Mouse (Mus musculus): ENCODE data around the gene Srd5a2.
"Not testable (repeated sequence)": the region's sequence is repeated elsewhere in the genome, so short reads cannot be mapped to it uniquely, and the experiment has no call there.

The Srd5a2 gene

DNA sequence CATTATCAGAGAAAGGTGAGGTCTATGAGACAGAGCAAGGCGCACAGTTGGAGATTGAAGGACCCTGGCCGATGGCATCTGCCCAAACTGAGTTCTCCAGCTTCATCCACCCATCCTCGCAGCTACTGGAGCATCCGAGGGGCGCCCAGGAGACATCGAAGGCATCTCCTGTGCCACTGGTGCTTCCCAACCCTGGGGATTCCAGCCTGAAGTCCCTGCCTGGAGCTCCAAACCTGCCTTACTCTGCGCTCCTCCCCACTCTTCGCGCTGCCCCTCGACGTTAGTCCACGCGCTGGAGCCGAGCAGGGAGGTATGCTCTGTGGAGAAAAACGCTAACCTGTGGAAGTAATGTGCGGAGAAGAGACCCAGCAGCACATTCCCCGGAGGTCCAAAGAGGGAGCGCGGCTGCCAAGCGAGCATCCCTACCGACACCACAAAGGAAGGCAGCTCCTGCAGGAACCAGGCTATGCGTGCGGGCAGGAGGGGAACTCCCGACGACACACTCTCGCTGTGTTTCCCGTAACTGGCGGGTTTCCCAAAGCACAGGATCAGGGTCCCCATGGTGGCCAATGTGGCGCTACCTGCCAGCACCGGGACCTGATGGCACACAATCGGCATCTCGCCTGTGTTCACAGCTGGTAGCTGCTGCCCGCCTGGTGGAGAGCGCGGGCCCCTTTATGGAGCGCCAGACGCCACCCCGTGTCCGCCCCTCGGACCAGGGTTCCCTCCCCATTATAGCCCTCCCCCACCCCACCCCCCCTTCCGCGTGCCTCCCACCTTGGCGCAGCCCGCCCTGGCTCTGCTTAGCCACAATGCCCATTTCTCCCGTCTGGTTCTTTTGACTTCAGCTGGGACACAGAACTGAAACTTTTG lies at the start of gene Srd5a2:
Gene Srd5a2 (minus strand): TSS at position 707 of the 873 bp plus-strand sequence.
- ChIA-PET POLR2A (interaction anchor here in 1 of 4 experiments (1.3 kb wide), 1 partner anchor 10 kb away, joined by 5 read pairs; no protein-coding TSS in a partner anchor), CTCF (interaction anchor here in 3 of 4 experiments (0.5 to 3.1 kb wide), 3 partner anchors 26 to 463 kb away, joined by 4 to 10 read pairs (median 5); no protein-coding TSS in a partner anchor)

DNA sequence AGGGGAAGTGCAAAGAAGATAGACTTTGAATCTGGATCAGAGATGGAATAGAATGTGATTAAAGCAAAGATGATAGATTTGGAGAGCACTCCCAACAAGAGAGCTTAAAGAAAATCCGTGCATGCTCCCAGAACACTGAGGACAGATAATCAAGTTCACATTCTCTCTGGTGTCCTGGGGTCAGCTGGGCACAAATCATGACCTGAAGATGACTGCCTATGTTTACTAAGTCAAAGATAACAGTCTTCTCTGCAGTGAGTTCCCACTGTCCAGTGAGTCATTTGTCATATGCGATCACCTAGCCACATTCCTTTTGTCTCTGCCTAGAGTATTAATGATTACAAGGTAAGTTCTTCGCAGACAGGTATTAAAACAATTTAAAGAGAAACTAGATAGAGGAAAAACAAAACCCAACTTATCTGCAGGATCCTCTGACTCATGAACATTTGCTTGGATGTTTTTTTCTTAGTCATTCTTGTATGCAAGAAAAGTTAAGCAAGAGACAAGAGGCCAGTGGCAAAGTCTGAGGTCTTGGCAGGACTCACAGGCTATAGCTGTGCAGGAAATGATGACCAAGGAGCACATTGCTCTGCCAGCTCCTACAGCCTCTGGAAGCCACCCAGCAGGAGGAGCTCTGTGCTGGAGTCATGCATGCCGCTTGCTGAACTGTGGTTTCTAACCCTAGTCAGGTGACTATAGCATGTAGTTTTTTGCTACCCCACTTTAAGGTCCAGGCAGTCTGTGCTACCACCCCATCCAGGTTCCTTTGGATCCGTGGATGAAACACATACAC lies 41.4 kb upstream of the Srd5a2 start:
- CTCF ChIA-PET = no interaction called here

DNA sequence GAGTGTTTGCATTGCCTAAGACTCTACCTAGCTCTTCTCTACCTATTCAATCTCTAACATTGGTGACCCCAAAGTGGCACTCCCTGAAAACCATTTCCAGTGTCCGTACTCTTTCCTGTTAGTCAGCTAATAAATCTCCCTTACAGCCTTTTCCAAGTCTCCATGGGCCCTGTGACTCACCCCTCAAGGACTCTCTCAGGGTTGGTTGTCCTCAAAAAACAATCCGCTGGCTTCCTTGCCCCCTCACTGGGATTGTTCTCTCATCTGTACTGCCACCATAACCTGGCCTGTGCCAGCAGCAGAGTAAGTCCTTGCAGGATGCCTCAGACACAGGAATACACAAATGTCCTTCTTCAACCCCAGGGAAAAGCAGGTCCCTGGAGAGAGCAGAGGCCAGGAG lies 40.3 kb upstream of the Srd5a2 start:
- ChIA-PET POLR2A (no interaction called here), CTCF (no interaction called here)

More for the DNA sequence above, 41.4 kb upstream of the Srd5a2 start:
- POLR2A ChIA-PET = no interaction called here

DNA sequence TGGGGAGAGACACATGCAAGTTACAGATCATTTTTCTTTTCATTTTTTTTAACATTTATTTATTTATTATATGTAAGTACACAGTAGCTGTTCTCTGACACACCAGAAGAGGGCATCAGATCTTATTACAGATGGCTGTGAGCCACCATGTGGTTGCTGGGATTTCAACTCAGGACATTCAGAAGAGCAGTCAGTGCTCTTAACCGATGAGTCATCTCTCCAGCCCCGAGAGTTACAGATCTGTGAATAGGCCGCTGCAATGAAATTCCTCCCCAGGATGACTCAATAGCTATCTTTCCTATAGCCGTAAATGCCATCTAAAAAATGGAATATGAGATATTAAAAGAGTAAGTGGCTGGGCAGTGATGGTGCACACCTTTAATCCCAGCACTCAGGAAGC lies 35.7 kb upstream of the Srd5a2 start:
- POLR2A ChIA-PET = no interaction called here
- CTCF ChIA-PET = no interaction called here

- ChIA-PET CTCF (interaction anchor here in 1 of 4 experiments (0.7 kb wide), 1 partner anchor 31 kb away, joined by 3 read pairs; no protein-coding TSS in a partner anchor), POLR2A (interaction anchor here in 1 of 4 experiments (0.7 kb wide), 1 partner anchor 36 kb away, joined by 4 read pairs; no protein-coding TSS in a partner anchor)
Measured at GRCm38 (mm10) chr17:74080076-74080615, 32.4 kb upstream of the Srd5a2 start.

DNA sequence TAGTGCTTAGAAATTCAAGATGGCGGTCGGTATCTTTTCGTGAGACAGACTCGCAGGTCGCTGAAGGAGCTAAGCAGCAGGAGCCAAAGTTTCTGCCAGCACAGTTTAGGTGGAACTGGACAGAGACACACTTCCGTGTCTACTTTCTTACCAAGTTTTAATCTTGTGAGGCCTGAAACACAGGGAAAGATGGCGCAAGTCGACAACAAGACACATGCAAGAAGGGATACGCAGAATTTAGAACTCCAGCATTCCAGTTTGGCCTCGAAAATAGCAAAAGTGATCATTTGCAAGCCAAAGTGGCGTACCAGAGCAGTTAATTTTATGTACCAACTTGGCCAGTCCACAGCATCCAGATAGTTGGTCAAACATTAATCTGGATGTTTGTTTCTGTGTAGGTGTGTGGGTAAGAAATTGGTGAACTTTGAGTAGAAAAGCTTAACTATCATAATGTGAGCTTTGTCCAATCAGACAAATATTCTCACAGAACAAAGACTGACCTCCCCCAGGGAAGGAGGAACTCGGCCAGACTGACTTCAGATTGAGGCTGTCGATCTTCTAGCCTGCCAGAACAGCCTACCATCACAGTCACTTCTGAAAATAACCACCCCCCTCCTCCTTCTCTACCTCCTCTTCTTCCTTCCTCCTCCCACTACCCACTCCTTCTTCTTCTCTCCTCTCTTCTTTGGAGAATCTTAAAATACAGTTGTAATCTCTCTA lies 31.2 kb upstream of the Srd5a2 start:
- CTCF ChIA-PET = no interaction called here
- POLR2A ChIA-PET = interaction anchor here in 1 of 4 experiments (0.6 kb wide), 1 partner anchor 80 kb away, joined by 4 read pairs; no protein-coding TSS in a partner anchor

DNA sequence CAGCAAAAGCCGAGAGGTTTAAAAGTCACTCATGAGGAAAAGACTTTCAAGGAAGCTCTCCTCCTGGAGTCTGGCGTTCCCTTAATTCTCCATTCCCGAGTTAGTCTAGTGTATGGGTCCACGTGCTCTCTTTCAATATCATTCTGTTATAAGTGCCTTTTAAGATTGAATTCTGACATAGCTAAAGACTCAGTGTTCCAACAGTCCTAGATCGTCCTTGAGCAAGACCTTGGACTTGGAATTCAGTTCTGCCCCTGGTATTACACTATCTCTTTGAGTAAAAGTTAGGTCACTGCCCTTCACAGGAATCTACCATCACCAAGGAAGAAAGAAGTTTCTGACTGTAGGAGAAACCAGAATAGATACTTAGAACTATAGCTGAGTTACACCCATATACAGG lies 25.4 kb upstream of the Srd5a2 start:
- POLR2A ChIA-PET = interaction anchor here in 1 of 4 experiments (0.7 kb wide), 1 partner anchor 9 kb away, joined by 3 read pairs; no protein-coding TSS in a partner anchor
- CTCF ChIA-PET = not testable (repeated sequence)

DNA sequence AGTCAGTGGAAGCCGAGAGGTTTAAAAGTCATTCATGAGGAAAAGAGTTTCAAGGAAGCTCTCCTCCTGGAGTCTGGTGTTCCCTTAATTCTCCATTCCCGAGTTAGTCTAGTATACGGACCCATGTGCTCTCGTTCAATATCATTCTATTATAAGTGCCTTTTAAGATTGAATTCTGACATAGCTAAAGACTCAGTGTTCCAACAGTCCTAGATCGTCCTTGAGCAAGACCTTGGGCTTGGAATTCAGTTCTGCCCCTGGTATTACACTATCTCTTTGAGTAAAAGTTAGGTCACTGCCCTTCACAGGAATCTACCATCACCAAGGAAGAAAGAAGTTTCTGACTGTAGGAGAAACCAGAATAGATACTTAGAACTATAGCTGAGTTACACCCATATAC lies 15.0 kb upstream of the Srd5a2 start:
- CTCF ChIA-PET, POLR2A ChIA-PET: not testable (repeated sequence)

DNA sequence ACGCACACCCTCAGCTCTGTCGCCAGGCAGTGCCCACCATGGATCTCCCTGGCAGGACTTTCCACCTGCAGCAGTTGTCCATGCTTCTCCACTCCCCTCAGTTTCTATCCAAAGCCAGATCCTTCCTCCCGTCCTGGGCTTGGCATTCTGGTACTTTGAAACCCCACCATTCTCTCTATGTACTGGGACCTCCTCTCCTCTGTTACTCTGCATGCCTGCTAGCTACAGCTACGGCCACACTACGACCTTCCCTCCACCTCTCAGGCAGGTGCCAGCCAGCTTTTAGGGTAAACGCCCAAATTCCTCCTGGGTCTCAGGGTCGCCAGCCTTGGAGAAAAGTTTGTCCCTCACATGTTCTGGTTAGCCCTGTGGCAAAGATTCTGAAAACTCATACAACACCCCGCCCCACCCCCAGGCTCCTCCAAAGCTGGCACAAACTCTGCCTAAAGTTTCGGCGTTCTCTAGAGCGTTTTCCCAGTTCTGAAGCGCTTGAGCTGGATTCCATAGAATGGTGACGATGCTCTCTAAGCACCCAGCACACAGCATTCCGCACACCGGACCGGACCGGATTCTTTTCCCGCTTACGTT lies 607 bp upstream of the Srd5a2 start:
- CTCF ChIA-PET = interaction anchor here in 3 of 4 experiments (0.5 to 3.1 kb wide), 4 partner anchors 27 to 464 kb away, joined by 3 to 10 read pairs (median 4); no protein-coding TSS in a partner anchor
- POLR2A ChIA-PET = interaction anchor here in 1 of 4 experiments (1.3 kb wide), 1 partner anchor 9 kb away, joined by 5 read pairs; no protein-coding TSS in a partner anchor

GRCm38 (mm10) chr17:74043754-74044153 lies 4.0 kb downstream of the Srd5a2 start:
- ChIA-PET CTCF (interaction anchor here in 1 of 4 experiments (1.0 kb wide), 1 partner anchor 23 kb away, joined by 3 read pairs; no protein-coding TSS in a partner anchor), POLR2A (interaction anchor here in 1 of 4 experiments (0.6 kb wide), 1 partner anchor 37 kb away, joined by 4 read pairs; no protein-coding TSS in a partner anchor)

- ChIA-PET POLR2A (no interaction called here), CTCF (interaction anchor here in 2 of 4 experiments (0.6 to 2.1 kb wide), 8 partner anchors 9 to 255 kb away, joined by 3 to 10 read pairs (median 3); partner anchors contain the start of gene Srd5a2 (in 1 of the 2))
Measured at GRCm38 (mm10) chr17:74020526-74021203, 27.1 kb downstream of the Srd5a2 start.

- POLR2A ChIA-PET = interaction anchor here in 1 of 4 experiments (0.6 kb wide), 1 partner anchor 156 kb away, joined by 3 read pairs; no protein-coding TSS in a partner anchor
- CTCF ChIA-PET = no interaction called here
Measured at GRCm38 (mm10) chr17:74018281-74018680, 29.4 kb downstream of the Srd5a2 start.

GRCm38 (mm10) chr17:74017649-74018048 lies 30.1 kb downstream of the Srd5a2 start:
- ChIA-PET CTCF (no interaction called here), POLR2A (interaction anchor here in 2 of 4 experiments (0.6 kb wide), 2 partner anchors 157 to 471 kb away, joined by 3 read pairs; no protein-coding TSS in a partner anchor)

GRCm38 (mm10) chr17:74015128-74015527 lies 32.6 kb downstream of the Srd5a2 start:
- POLR2A ChIA-PET = no interaction called here
- CTCF ChIA-PET = no interaction called here

DNA sequence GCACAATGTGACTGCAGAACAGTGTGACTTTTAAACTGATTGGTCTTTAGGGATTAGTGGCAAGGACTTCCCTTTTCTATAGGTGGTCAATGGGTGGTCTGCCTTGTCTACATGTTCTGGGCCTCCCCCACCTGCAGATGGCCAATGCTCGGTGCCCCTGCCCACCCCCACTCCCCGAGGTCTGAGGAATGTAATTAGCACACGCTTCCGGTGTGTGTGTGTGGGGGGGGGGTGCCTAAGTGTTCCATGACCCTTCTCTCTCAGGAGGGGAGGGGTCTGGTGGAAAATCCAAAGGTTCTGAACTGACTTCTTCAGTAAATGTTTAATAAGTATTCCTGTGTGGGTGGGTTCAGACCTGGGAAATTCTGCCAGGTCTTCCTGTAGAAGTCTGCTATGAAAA lies 39.0 kb downstream of the Srd5a2 start:
- ChIA-PET POLR2A (no interaction called here), CTCF (no interaction called here)

DNA sequence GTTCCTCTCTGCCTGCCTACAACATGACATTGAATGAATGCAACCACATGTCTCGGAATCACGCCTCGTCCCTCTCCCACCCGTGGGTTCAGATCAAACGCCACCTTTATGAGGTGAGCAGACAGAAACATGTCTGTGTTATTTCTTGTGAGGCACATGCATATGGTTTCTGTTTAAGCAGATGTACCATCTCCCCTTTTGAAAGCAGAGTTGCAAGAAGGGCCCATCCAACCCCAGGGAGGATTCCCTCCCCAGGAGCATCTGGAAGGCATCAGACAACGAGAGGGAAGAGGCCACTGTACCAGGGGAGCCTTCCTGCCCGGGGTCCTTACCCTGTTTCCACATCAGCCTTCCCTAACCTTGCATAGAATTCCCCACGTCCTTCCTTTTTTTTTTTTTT lies 40.7 kb downstream of the Srd5a2 start:
- ChIA-PET POLR2A (no interaction called here), CTCF (interaction anchor here in 1 of 4 experiments (0.6 kb wide), 1 partner anchor 9 kb away, joined by 3 read pairs; no protein-coding TSS in a partner anchor)

DNA sequence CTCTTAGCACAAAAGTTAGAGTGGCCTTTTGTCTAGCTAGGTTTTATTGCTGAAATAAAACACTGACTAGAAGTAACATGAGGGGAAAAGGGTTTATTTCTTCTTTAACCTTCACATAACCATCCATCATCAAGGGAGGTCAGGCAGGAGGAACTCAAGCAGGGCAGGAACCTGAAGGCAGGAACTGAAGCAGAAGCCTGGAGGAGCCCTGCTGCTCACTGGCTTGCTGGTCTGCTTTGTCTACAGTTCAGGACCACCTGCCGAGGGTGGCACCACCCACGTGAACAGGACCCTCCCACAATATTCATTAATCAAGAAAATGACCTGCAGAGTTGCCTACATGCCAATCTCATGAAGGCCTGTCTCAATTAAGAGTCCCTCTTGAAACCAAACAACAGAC lies 45.3 kb downstream of the Srd5a2 start:
- POLR2A ChIA-PET = no interaction called here
- CTCF ChIA-PET = no interaction called here
